Mouse (Mus musculus) olfactory bulb, adult 2 months (tissue): ENCODE measurements around the gene Ppp1r14b.

Experiments
- CTCF ChIP-seq: fragments of 200-500 bp; IDR thresholded peaks from 2 replicates; pipeline ENCODE4 v1.5.1; 2012; ENCODE audit warnings: low read depth, mild to moderate bottlenecking, low read length, moderate library complexity; ENCODE audit not compliant: insufficient read depth
- POLR2A ChIP-seq: fragments of 200-500 bp; IDR thresholded peaks from 2 replicates; pipeline ENCODE4 v1.6.1; 2012; ENCODE audit warnings: mild to moderate bottlenecking, low read depth, low read length, moderate library complexity; ENCODE audit not compliant: insufficient read depth

DNA sequence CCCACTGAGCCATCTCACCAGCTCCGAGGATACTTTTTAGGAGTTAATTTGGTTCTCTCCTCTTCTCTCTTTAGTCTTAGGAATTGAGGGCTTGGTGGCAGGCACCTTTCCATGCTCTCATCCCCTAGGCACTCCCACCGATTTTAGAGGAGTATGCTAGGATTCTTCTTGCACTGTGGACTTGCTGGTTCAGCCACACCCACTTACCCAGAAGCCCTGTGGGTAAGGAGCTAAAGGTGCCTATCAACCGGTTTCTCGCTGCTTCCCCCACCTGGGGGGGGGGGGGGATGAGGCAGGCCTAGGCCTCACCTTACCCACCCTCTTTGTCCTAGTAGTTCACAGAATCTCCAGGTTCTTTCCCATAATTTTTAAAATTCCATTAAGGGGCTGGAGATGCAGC lies 27.0 kb upstream of the Ppp1r14b start:
- TF ChIP-seq POLR2A (no peak), CTCF (no peak)
